Mouse (Mus musculus) heart, embryonic 16.5 days (tissue): ENCODE data around the gene Gm20388. TPM values are rescaled to one million over a fixed set of nuclear protein-coding genes. Genes with fewer than 3 reads are reported as not detected.

Source experiments
- ATAC-seq: fragments of 200-750 bp; cut with Nextera tagmentation; replicated peaks from 2 replicates; pipeline ENCODE4 v1.8.0; 2017; ENCODE audit warnings: moderate number of reproducible peaks; ENCODE audit not compliant: insufficient read depth, low FRiP score; ENCODE audit errors: extremely low read depth
- H3K27ac ChIP-seq: fragments of 300-500 bp; sonication (generic); 2 replicates; pipeline ENCODE4 v1.5.1; 2014; ENCODE audit warnings: mild to moderate bottlenecking, low read length, control low read depth, moderate library complexity
- H3K27me3 ChIP-seq: fragments of 300-500 bp; sonication (generic); 2 replicates; pipeline ENCODE4 v1.6.1; 2014; ENCODE audit warnings: low read length, mixed read lengths; ENCODE audit not compliant: control insufficient read depth, insufficient read depth
- H3K36me3 ChIP-seq: fragments of 300-500 bp; sonication (generic); 2 replicates; pipeline ENCODE4 v1.6.1; 2014; ENCODE audit not compliant: control insufficient read depth, insufficient read depth
- H3K4me1 ChIP-seq: fragments of 300-500 bp; sonication (generic); 2 replicates; pipeline ENCODE4 v1.6.1; 2014; ENCODE audit warnings: low read length, mixed read lengths; ENCODE audit not compliant: control insufficient read depth, insufficient read depth
- H3K4me2 ChIP-seq: fragments of 300-500 bp; sonication (generic); 2 replicates; pipeline ENCODE4 v1.6.1; 2014; ENCODE audit warnings: low read depth, mild to moderate bottlenecking, control low read depth, low read length
- H3K4me3 ChIP-seq: fragments of 300-500 bp; sonication (generic); 2 replicates; pipeline ENCODE4 v1.5.1; 2014; ENCODE audit warnings: mild to moderate bottlenecking, control low read depth, low read length
- H3K9ac ChIP-seq: fragments of 300-500 bp; sonication (generic); 2 replicates; pipeline ENCODE4 v1.6.1; 2014; ENCODE audit warnings: low read length, control low read depth
- H3K9me3 ChIP-seq: fragments of 300-500 bp; sonication (generic); replicated peaks from 2 replicates; pipeline ENCODE4 v1.6.1; 2016; ENCODE audit warnings: low read length; ENCODE audit not compliant: control insufficient read depth
- WGBS: fragments of 180-500 bp; shearing (Covaris S2); extraction: QIAGEN DNeasy Blood & Tissue Kit; methylation state at CpG from one replicate; pipeline ENCODE4 v1.1.7; 2014; 5-methylcytosine and 5-hydroxymethylcytosine counted together
- polyA plus RNA-seq: library from polyadenylated mRNA; unstranded; fragments of >200 nt; fragmentation: Nextera tagmentation; extraction: Ambion mirVana; gene quantifications from 2 replicates; pipeline ENCODE4 v1.2.1, GENCODE M21; 2015

Gene Gm20388
- polyA plus RNA-seq, 1 experiment from 2014 or later: 4.5 TPM

DNA sequence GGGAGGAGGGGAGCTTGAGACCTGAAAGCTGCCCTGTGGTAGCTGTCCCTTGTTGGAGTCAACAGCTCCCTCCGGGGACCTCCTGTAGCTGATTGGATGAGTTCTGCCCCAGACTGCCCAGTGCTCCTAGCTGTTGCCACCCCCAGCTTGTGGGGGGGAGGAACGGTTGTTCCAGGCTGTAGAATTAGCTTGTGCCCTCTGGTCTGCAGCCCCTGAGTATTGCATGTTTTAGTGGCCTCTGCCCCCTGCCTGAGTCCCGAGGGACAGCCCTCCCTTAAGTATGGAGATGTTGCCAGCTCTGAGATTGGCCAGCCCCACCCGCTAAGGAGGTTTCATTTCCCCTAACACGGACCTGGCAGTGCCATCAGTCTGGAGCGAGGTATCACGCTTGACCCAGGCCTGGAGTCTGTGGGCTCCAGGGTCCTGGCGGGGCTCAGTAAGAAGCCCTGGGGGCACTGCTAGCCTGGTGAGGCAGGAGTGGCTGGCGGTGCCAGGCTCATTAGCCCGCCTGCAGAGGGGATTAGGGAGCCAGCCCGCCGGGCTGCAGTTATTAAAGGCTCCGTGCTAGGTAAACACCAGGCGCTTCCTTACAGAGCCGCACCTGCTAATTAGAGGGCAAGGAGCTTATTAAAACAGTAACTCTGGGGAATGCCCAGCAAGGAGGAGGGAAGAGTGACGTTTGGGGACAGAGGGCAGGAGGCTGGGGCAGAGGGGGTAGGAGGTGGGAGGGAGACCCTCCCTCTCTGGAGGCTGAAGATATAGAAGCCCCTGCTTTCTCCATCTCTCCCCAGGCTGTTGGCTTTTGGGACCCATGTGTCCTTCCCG lies 424.8 kb downstream of the Gm20388 start:
- H3K36me3 ChIP-seq: no peaks in the 10 kb centered on the region
- peak overlapping the region; percentile 3 for H3K4me3 ChIP-seq
- peak overlapping the region; percentile 24; the same call in 1 of the 2 replicates for H3K9ac ChIP-seq
- H3K4me2 ChIP-seq: peak overlapping the region; percentile 42
- H3K27me3 ChIP-seq: no peaks in the 10 kb centered on the region
- H3K4me1 ChIP-seq: peaks cover 51% of the 10 kb centered on the region
- 23% methylated on average over 17 of the region's 17 CpGs for WGBS
- ATAC-seq: no peak
- H3K27ac ChIP-seq: peak overlapping the region; percentile 37
- no peaks in the 10 kb centered on the region for H3K9me3 ChIP-seq

DNA sequence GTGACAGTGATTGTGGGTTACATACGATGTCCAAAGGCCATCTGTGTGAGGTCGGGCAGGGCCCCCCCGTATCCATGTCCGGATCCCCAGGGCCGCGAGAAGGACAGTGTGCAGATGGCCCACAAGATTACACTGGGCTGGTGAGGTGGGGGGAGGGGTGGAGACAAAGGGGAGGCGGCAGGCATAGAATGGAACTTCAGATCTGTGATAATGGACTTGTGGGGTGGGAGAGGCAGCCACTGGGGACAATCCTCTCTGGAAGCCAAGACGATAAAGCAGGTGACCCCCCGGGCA lies 425.4 kb downstream of the Gm20388 start:
- Histone ChIP-seq H3K27ac (no peak overlapping the region), H3K9me3 (no peaks in the 10 kb centered on the region), H3K36me3 (no peaks in the 10 kb centered on the region), H3K4me2 (no peak overlapping the region; the same call in 1 of the 2 replicates), H3K9ac (no peak overlapping the region; the same call in 1 of the 2 replicates), H3K27me3 (no peaks in the 10 kb centered on the region), H3K4me1 (peaks cover 48% of the 10 kb centered on the region), H3K4me3 (no peak overlapping the region)
- WGBS: 4% methylated on average over 9 of the region's 9 CpGs
- ATAC-seq: no peak

DNA sequence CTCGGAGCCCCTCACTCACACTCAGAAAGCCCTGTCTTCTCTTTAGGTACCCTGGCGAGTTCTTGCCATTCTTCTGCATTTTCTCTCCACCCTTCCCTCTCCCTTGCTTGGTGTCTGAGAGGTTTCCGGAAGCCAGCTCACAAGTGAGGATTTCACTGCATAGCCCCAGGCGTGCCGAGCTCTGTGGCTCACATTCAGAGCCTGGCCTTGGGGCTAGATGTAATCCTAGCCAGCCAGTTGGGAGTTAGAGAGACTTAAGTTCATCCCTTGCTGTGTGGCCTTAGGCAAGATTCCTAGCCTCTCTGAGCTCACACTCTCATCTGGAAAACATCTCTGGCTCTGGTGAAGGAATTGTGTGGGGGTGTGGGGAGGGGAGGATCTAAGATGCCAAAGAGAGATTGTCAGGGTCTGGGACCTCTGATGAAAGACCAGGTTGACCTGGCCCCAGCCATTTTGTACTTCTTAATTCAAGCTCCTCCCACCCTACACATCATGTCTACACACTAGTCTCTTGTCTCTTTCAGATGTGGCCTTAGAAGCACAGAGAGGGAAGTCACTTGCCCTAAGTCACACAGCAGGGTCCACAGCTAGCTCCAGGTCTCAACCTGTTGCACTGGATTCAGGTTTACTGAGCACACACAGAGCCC lies 426.4 kb downstream of the Gm20388 start:
- no peak for ATAC-seq
- H3K9ac ChIP-seq: no peak overlapping the region
- no peak overlapping the region for H3K4me3 ChIP-seq
- H3K4me2 ChIP-seq: no peak overlapping the region
- H3K27me3 ChIP-seq: no peaks in the 10 kb centered on the region
- 50% methylated on average over 5 of the region's 5 CpGs for WGBS
- H3K4me1 ChIP-seq: peaks cover 38% of the 10 kb centered on the region
- H3K27ac ChIP-seq: no peak overlapping the region
- no peaks in the 10 kb centered on the region for H3K36me3 ChIP-seq
- no peaks in the 10 kb centered on the region for H3K9me3 ChIP-seq

DNA sequence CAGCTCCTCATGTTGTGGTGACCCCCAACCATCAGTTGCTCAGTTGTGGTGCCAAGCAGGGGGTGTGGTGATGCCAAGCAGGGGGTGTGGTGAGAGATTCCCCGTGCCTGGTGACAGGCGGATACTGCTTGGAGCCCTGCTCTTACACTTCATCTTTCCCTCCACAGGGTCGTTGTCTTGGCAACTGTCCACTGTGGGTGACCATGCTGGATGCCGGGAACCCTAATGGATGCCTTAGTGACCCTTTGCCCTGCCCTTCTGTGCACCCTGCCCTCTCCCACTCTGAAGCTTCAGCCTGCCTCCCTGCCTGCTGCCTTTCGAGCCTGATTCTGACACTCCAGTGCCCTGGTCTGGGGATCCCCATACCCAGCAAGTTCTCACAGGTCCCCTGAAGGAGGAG lies 427.0 kb downstream of the Gm20388 start:
- Histone ChIP-seq H3K9me3 (no peaks in the 10 kb centered on the region), H3K27me3 (no peaks in the 10 kb centered on the region), H3K9ac (no peak overlapping the region), H3K4me2 (no peak overlapping the region), H3K4me3 (no peak overlapping the region), H3K27ac (no peak overlapping the region), H3K36me3 (no peaks in the 10 kb centered on the region), H3K4me1 (peaks cover 36% of the 10 kb centered on the region)
- 74% methylated on average over 5 of the region's 5 CpGs for WGBS
- ATAC-seq: no peak

DNA sequence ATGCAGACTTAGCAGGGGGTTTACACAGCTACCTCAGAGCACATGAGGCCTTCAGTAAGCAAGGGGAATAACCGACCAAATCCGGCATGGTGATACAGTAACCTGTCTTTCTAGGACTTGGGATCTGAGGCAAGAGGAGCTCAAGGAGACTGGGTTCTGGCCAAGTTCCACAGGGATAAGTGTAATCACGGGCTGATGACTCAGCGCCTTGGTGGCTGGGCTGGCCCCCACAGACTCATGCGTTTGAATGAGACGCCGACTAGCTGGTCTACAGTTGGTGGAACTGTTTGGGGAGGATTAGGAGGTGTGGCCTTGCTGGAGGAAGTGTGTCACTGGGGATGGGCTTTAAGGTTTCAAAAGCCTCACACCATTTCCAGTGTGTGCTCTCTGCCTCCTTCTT lies 428.0 kb downstream of the Gm20388 start:
- Histone ChIP-seq H3K27me3 (no peaks in the 10 kb centered on the region), H3K27ac (no peak overlapping the region), H3K9ac (no peak overlapping the region), H3K4me1 (peaks cover 44% of the 10 kb centered on the region), H3K4me3 (no peak overlapping the region), H3K9me3 (no peaks in the 10 kb centered on the region), H3K4me2 (no peak overlapping the region), H3K36me3 (no peaks in the 10 kb centered on the region)
- WGBS: 82% methylated on average over 7 of the region's 7 CpGs
- no peak for ATAC-seq

DNA sequence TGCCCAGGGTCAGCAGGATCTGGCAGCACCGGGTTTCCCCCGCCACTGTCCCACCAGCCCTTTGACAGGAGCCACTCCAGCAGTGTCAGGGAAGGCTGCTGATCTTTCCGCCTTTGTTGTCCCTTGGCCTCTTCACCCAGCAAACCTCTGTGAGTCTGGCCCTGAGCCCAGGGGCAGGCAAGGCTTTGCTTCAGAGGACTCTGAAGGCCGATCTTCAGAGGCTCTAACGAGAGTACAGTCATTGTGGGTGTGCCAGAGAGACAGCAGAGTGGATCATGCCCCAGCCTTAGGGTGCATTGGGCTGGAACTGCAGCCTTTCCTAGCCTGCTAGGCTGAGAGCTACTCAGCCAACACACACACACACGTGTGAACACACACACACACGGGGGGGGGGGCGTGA lies 429.1 kb downstream of the Gm20388 start:
- no peaks in the 10 kb centered on the region for H3K36me3 ChIP-seq
- no peaks in the 10 kb centered on the region for H3K27me3 ChIP-seq
- no peaks in the 10 kb centered on the region for H3K9me3 ChIP-seq
- peaks cover 47% of the 10 kb centered on the region for H3K4me1 ChIP-seq
- 47% methylated on average over 7 of the region's 8 CpGs for WGBS
- H3K27ac ChIP-seq: peak overlapping the region; percentile 24
- H3K4me2 ChIP-seq: no peak overlapping the region
- no peak overlapping the region for H3K4me3 ChIP-seq
- 0 out of 2 replicates have a peak, but pooled peaks have one; percentile 34 for ATAC-seq
- no peak overlapping the region for H3K9ac ChIP-seq

DNA sequence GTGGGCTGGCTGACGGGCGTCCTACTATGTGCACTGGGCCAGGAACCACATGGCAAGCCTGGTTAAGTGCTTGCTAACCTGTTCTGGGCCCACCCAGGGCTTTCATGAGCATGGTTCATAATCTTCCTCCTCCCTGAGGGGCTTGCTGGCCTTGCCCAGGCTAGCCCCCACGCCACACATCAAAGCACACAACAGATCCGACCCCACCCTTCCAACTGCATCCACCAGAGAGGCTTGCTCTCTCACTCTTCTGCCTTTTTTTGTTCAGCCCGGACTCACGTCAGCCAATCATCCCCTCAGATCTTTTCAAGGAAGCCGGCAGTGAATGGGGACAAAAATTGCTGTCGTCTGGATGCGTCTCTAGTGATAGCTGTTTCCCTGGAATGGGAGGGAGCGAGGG lies 430.5 kb downstream of the Gm20388 start:
- Histone ChIP-seq H3K4me1 (peaks cover 36% of the 10 kb centered on the region), H3K4me3 (no peak overlapping the region), H3K27ac (no peak overlapping the region), H3K4me2 (no peak overlapping the region), H3K9ac (no peak overlapping the region), H3K36me3 (no peaks in the 10 kb centered on the region), H3K27me3 (no peaks in the 10 kb centered on the region), H3K9me3 (no peaks in the 10 kb centered on the region)
- 75% methylated on average over 10 of the region's 10 CpGs for WGBS
- no peak for ATAC-seq

DNA sequence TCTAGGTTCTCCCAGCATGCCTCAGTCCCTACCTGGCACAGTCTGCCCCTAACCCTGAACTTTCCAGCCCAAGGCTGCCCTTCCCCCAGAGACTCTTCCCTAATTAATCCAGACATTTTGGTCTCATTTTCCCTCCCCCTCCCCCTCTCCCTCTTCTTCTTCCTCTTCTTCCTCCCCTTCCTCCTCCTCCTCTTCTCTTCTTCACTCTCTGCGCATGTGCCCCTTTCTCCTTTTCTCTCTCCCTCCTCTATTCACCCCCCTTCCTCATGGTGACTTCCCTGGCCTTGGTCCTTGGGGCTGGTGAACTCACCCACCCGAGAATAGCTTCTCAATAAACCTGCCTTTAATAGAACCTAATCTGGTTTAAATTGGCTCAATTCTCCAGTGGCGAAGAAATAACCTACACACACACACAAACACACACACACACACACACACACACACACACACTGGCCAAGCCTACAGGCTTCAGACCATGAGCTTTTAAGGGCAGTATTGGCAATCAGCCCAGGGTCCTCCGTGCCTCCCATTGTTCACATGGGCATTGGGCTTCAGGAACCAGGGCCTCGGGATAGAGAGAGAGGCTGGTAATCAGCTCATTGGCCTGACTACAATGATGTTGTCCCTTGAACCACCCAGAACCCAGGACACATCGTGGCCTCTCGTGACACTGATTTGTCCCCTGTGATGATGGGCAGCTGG lies 432.4 kb downstream of the Gm20388 start:
- H3K4me2 ChIP-seq: no peak overlapping the region
- H3K9ac ChIP-seq: peak overlapping the region; percentile 10; the same call in 1 of the 2 replicates
- H3K9me3 ChIP-seq: no peaks in the 10 kb centered on the region
- WGBS: 49% methylated on average over 7 of the region's 7 CpGs
- H3K27ac ChIP-seq: peak overlapping the region; percentile 9; the same call in 1 of the 2 replicates
- ATAC-seq: no peak
- no peak overlapping the region for H3K4me3 ChIP-seq
- no peaks in the 10 kb centered on the region for H3K27me3 ChIP-seq
- H3K36me3 ChIP-seq: no peaks in the 10 kb centered on the region
- H3K4me1 ChIP-seq: peaks cover 34% of the 10 kb centered on the region

DNA sequence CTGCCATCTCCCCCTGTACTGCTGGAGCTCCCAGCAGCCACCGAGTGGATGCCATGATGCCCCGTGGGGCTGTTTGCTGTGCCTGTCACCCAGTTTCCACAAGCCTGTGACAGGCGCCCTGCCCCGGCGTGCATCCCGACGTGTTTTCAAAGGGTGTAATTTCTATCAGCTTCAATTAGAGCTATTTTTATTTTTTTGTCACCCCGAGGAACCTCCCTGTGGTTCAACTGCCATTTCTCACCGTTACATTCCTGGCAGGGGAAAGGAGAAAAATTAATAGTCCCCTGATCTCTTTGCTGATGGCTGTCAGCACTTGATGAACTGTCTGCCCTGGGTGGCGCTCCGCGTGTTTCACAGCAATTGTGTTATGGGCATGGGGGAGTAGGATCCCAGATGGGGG lies 432.9 kb downstream of the Gm20388 start:
- Histone ChIP-seq H3K4me2 (no peak overlapping the region), H3K36me3 (no peaks in the 10 kb centered on the region), H3K27me3 (no peaks in the 10 kb centered on the region), H3K27ac (peak overlapping the region; percentile 9; the same call in 1 of the 2 replicates), H3K9me3 (no peaks in the 10 kb centered on the region), H3K4me3 (no peak overlapping the region), H3K4me1 (peaks cover 34% of the 10 kb centered on the region), H3K9ac (no peak overlapping the region)
- no peak for ATAC-seq
- WGBS: 55% methylated on average over 12 of the region's 12 CpGs
